Mouse (Mus musculus): ENCODE data around the gene Map4k1.
A peak's percentile ranks its signal among the peaks of the same experiment; 100 is the strongest.

DNA sequence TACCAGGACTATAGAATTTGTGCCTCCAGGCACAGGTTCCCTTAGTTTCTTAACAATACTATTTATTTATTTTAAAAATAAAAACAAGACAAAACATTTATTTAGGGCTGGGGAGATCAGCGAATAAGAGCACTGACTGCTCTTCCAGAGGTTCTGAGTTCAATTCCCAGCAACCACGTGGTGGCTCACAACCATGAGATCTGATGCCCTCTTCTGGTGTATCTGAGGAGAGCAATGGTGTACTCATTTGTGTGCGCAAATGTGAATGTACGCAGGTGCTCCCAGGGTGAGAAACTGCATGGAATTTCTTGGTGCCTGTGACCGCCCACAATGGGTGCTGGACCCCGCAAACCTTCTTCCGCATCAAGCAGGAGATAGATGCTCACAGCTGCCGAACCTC, 8.8 kb upstream of the Map4k1 start:
- peak; percentile 18; the same call in 1 of the 2 replicates for TF ChIP-seq CTCF (IDR thresholded peaks at IDR 0.05; ENCODE audit: borderline replicate concordance, extremely low read depth, insufficient read depth, insufficient read length)
- TF ChIP-seq POLR2A (IDR thresholded peaks at IDR 0.05; ENCODE audit: borderline replicate concordance, extremely low read depth, insufficient read depth, insufficient read length, poor library complexity, severe bottlenecking): no peak
